Mouse (Mus musculus) embryonic fibroblast, embryonic 13.5 days (primary cell): ENCODE results near the gene Cd93. TPM values are rescaled to one million over a fixed set of nuclear protein-coding genes. Genes with fewer than 3 reads are reported as not detected.
A peak's percentile ranks its signal among the peaks of the same experiment; 100 is the strongest.

Experiments
- H3K27ac ChIP-seq: 2 replicates; pipeline ENCODE4 v1.5.1; 2012; ENCODE audit warnings: low read length, control low read depth, inconsistent platforms; ENCODE audit not compliant: insufficient read depth
- H3K4me1 ChIP-seq: 2 replicates; pipeline ENCODE4 v1.6.1; 2011; ENCODE audit warnings: low read length; ENCODE audit not compliant: control insufficient read depth, insufficient read depth
- H3K4me3 ChIP-seq: 2 replicates; pipeline ENCODE4 v1.5.1; 2011; ENCODE audit warnings: mild to moderate bottlenecking, control low read depth, low read length; ENCODE audit not compliant: insufficient read depth
- CTCF ChIP-seq: IDR thresholded peaks from 2 replicates; pipeline ENCODE4 v1.5.1; 2011; ENCODE audit warnings: mild to moderate bottlenecking, control low read depth, low read length, moderate library complexity, borderline replicate concordance; ENCODE audit not compliant: insufficient read depth
- POLR2A ChIP-seq: IDR thresholded peaks from 2 replicates; pipeline ENCODE4 v1.6.1; 2011; ENCODE audit warnings: low read depth, mild to moderate bottlenecking, control low read depth, low read length, moderate library complexity
- polyA plus RNA-seq: library from polyadenylated mRNA; stranded (reverse); fragments of >200 nt; gene quantifications from 2 replicates; pipeline ENCODE4 v1.2.4, GENCODE M21; 2011; ENCODE audit warnings: low read depth; ENCODE audit not compliant: missing spikeins, insufficient read length

The Cd93 gene
- 0.50 and 1.1 TPM in 2 replicates for polyA plus RNA-seq

DNA sequence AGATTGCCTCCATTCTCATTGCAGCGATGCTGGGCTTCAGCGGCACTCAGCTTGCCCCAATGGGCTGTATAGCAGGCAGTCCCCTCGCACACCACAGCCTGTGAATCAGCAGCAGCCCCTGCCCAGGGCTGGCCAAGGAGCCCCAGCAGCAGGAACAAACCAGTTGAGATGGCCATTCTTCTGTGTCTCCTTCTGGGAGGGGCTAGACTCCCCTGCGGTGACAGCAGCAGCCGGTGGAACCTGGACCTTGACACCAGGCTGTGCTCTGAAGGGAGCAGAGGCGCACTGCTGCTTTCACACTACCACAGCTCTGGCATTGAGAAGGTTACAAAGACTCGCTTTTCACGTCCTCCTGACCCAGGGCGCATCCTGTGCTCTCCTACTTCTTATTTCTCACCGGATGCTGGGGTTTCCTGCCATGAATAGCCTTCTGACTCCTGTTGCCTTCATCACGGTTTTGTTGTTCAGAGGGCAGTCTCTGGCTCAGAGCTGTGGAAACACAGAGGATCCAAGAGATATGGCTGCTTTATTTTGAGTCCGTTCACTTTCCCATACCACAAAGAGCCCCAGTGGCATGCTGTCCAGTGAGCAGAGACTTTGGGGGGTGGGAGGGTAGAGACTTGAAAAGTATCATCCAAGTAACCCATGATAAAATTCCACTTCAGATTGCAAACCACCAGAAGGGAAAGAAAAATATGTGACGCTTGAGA lies at the start of gene Cd93:
Gene Cd93 (minus strand): TSS at position 315 of the 710 bp plus-strand sequence.
- H3K27ac ChIP-seq = no peak within 1 kb of the TSS
- TF ChIP-seq CTCF (no peak), POLR2A (no peak)
- no peak within 1 kb of the TSS for H3K4me3 ChIP-seq
- H3K4me1 ChIP-seq = peaks cover 17% of the 10 kb centered on the region

DNA sequence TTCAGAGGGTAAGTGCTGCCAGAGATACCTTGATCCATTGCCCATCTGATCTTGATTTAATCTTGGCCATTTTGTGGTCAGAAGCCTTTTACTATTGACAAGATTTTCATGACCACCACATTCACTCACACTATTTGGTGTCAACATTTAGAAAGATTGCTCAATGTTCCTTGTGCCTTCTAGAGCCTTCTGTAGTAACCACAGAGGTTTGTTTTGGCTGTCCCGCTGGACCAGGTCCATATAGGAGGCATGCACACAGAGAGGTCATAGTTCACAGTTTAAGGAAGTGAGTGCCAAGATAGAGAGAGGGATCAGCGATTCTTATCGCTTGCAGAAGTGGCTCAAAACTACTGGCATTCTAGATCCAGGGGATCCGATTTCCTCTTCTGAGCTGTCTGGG lies 48.7 kb upstream of the Cd93 start:
- no peak for TF ChIP-seq CTCF
- no peak for TF ChIP-seq POLR2A
- 0 out of 2 replicates have a peak, but pooled peaks cover 2% of the 10 kb centered on the region for H3K4me1 ChIP-seq
- no peak overlapping the region for H3K4me3 ChIP-seq
- no peak overlapping the region for H3K27ac ChIP-seq

DNA sequence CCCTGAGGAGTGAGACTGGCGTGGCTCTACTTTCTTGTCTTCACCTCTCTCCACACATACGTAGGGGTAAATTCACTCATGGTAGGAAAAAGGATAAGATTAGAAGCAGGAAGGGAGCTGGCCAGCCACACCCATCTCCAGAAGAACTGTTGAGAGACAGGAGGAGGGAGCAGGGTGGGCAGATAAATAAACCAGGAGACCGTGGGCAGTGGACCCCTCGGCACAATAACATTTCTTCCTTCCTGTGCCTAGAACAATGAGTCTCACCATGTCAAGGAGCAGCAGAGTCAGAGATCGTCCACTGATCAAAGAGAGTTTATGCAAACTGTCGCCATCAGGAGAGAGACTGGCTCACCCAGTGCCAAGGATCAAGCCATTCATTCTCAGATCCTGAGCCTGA lies 46.8 kb upstream of the Cd93 start:
- Histone ChIP-seq H3K4me1 (no peaks in the 10 kb centered on the region), H3K4me3 (no peak overlapping the region), H3K27ac (no peak overlapping the region)
- TF ChIP-seq CTCF = no peak
- no peak for TF ChIP-seq POLR2A

DNA sequence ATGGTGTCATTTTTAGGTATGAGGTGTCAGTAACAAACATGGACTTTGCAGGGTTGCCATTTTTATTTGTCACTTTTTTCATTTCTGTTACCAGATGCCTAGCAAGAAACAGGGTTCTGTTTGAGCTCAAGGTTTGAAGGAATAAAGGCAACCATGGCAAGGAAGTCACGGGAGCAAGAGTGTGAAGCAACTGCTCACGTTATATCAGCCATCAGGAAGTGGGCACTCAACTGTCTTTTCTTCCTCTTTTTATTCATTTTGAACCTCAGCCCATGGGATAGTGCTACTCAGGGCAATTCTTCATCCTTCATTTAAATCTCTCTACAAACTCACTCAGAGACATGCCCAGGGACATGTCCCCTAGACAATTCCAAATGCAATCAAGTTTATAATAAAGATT lies 45.5 kb upstream of the Cd93 start:
- TF ChIP-seq POLR2A (no peak), CTCF (no peak)
- H3K27ac ChIP-seq = no peak overlapping the region
- no peak overlapping the region for H3K4me3 ChIP-seq
- no peaks in the 10 kb centered on the region for H3K4me1 ChIP-seq

DNA sequence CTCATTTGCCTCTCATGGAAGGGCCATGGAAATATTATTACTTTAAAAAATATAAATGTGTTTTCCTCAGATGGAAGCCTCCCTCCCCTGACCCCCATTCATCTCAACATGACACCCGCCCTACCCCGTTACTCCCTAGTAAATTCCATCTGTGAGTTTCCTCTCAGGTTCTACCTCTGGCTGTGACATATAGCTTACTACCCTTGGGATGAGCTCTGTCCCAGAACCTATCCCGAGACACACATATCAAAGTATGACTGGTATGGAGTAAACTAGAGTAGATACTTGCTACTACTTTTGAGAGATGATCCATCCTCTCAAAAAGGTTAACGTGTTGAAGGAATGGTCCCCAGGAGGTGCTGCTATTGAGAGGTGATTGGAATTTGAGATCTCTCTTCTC lies 42.2 kb upstream of the Cd93 start:
- no peaks in the 10 kb centered on the region for H3K4me1 ChIP-seq
- no peak for TF ChIP-seq CTCF
- no peak for TF ChIP-seq POLR2A
- H3K4me3 ChIP-seq = no peak overlapping the region
- no peak overlapping the region for H3K27ac ChIP-seq

DNA sequence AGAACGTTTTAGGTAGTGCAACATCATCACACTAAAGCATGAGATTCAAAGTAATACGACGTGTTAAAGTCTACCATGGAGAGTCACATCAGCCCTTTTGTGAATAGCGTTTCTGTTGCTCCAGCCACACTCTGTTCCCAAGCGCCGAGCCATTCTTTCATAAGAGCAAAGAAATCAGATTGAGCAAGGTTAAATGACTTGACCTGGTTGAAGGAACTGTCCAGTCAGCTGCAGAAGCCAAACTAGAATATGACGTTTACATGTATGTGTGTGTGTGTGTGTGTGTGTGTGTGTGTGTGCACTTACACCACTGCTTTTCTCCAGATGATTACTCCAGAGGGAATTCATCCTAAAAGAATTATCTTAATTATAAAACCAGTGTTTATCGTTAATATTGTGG lies 37.0 kb upstream of the Cd93 start:
- TF ChIP-seq POLR2A (no peak), CTCF (no peak)
- H3K4me3 ChIP-seq = no peak overlapping the region
- H3K27ac ChIP-seq = no peak overlapping the region
- H3K4me1 ChIP-seq = peaks cover 9% of the 10 kb centered on the region

DNA sequence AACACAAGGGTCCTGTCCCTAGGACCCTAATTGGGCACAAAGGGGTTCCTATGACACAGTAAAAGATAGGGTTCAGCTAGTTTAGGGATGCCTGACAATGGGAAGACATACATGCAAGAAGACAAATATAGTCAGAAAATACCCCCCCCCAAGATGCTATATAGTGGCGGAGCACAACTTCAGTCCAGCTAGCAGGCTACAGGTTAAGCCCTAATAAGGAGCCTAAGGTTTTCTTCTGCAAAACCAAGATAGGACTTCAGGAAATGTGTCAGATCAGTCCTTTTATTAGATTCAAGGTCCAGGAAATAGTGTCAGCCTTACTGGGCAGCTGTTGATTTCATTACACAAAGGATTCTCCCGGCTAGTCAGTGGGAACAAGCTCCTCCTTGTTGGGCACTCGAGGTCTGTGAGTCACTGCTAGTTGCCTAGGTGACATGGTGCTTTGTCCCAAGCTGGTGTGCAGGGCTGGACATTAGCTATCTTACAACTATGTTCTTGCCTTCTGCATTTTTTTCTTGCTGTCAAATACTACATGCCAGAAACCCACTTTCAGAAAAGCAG lies 34.9 kb upstream of the Cd93 start:
- Histone ChIP-seq H3K27ac (peak overlapping the region; percentile 44; the same call in 1 of the 2 replicates), H3K4me1 (peaks cover 9% of the 10 kb centered on the region), H3K4me3 (no peak overlapping the region)
- no peak for TF ChIP-seq CTCF
- no peak for TF ChIP-seq POLR2A

DNA sequence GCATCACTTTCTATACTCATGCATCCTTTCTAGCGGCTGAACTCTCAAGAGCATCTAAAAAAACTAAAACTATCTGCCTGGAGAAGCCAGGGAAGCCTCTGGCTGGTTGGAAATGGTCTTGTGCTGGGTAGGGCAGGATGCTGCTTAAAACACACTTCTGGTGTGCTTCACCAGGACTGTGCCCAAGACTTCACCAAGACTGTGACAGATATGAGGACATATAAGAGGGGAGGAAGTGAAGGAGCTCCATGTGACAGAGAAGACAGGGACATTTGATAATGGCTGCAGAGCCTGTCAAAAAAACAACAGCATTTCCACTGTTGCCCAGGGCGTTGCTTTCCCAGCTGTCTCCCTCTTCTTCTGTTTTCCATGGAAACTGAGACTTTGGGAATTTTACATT lies 34.0 kb upstream of the Cd93 start:
- peaks cover 9% of the 10 kb centered on the region for H3K4me1 ChIP-seq
- H3K27ac ChIP-seq = no peak overlapping the region
- TF ChIP-seq POLR2A = no peak
- TF ChIP-seq CTCF = no peak
- H3K4me3 ChIP-seq = no peak overlapping the region

DNA sequence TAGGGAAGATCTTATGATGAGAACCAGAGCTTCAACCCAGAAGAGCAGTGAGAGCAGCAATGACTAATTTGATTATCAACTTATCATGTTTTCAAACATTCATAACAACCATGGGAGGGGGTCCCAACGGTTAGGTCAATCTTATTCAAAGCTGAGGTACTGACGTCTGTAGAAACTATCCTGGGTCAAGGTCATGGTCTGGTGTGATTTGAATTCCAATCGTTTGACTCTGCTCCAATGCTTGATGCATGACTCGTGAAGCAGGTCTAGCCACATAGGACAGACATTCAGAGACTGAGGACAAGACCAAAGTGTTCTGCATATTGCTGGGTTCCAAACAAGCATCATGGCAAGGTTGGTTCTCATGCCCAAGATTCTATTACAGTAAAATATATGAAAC lies 33.2 kb upstream of the Cd93 start:
- no peak overlapping the region for H3K4me3 ChIP-seq
- no peak for TF ChIP-seq POLR2A
- TF ChIP-seq CTCF = no peak
- peaks cover 9% of the 10 kb centered on the region for H3K4me1 ChIP-seq
- H3K27ac ChIP-seq = peak overlapping the region; percentile 57; the same call in 1 of the 2 replicates

DNA sequence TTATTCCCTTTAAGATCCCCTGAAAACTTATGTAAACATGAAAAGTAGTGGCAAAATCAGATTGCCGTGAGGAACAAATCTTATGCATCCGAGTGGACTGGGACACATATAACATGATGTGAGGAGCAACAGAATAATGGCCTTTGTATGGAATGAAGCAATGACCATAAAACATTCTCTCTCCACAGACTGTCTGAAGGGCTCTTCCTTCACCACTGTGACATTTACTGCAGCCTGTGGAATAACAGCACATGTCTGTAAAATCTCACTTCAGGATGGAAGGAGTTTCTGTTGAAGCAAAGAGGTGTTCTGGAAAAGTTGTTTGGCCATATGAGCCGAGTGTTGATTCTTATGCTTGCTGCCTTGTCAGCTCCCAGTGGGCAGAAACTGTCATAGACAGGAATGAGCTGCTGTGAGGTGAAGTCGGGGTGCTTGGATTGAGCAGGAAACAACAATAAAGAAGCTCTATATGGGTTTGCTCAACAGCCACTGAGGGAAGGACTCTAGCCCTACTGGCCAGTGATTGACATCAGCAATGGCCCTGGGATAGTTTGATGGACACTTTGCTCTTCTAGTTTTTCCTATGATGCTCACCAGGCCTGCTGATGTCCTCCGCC lies 32.6 kb upstream of the Cd93 start:
- H3K4me1 ChIP-seq = peaks cover 9% of the 10 kb centered on the region
- H3K27ac ChIP-seq = no peak overlapping the region
- H3K4me3 ChIP-seq = no peak overlapping the region
- TF ChIP-seq POLR2A (no peak), CTCF (no peak)
